Mouse (Mus musculus) heart, postnatal 0 days (tissue): ENCODE measurements around the gene Map3k20.

Source experiments
- CTCF ChIP-seq: IDR thresholded peaks from 2 replicates; pipeline ENCODE4 v1.5.1; 2016; ENCODE audit warnings: antibody characterized with exemption, control low read depth, low read depth
- EP300 ChIP-seq: IDR thresholded peaks from 2 replicates; pipeline ENCODE4 v1.6.1; 2016; ENCODE audit warnings: antibody characterized with exemption, low read depth

- TF ChIP-seq CTCF (no peak), EP300 (no peak)
Measured at GRCm38 (mm10) chr2:72322681-72323353, 37.4 kb downstream of the Map3k20 start.
